Mouse (Mus musculus) CH12.LX (cell line): ENCODE data around the gene Dpp3.

ENCODE experiments used
- CHD2 ChIP-seq: IDR thresholded peaks from 2 replicates; pipeline ENCODE4 v1.6.1; 2011; ENCODE audit warnings: low read length, improper control_type of control experiment
- CTCF ChIP-seq, 2 experiments: IDR thresholded peaks in 1 of 2; conservative IDR thresholded peaks in 1 of 2; 2 replicates each; pipeline ENCODE4 v1.5.1; 2011 to 2012; ENCODE audit warnings: low read depth in 2 of 2, low read length in 2 of 2, improper control_type of control experiment in 1 of 2, inconsistent platforms in 1 of 2, mild to moderate bottlenecking in 1 of 2, moderate library complexity in 1 of 2
- EP300 ChIP-seq: IDR thresholded peaks from 2 replicates; pipeline ENCODE4 v1.6.1; 2011; ENCODE audit warnings: low read length, improper control_type of control experiment
- ETS1 ChIP-seq: conservative IDR thresholded peaks from 2 replicates; pipeline ENCODE4 v1.6.1; 2012; ENCODE audit warnings: low read depth, mild to moderate bottlenecking, inconsistent platforms, low read length, improper control_type of control experiment, moderate library complexity
- JUN ChIP-seq: IDR thresholded peaks from 2 replicates; pipeline ENCODE4 v1.6.1; 2011; ENCODE audit warnings: low read depth, mild to moderate bottlenecking, low read length, improper control_type of control experiment, moderate library complexity; ENCODE audit not compliant: insufficient read depth
- MEF2A ChIP-seq: IDR thresholded peaks from 2 replicates; pipeline ENCODE4 v1.6.1; 2014; ENCODE audit warnings: low read depth, mild to moderate bottlenecking, inconsistent platforms, low read length, improper control_type of control experiment, borderline replicate concordance
- MYC ChIP-seq: IDR thresholded peaks from 2 replicates; pipeline ENCODE4 v1.6.1; 2011; ENCODE audit warnings: low read depth, mild to moderate bottlenecking, improper control_type of control experiment, low read length
- NELFE ChIP-seq: IDR thresholded peaks from 2 replicates; pipeline ENCODE4 v1.6.1; 2011; ENCODE audit warnings: low read depth, low read length, improper control_type of control experiment
- POLR2A ChIP-seq: IDR thresholded peaks from 2 replicates; pipeline ENCODE4 v1.6.1; 2011; ENCODE audit warnings: low read depth, mild to moderate bottlenecking, improper control_type of control experiment, low read length
- RCOR1 ChIP-seq: conservative IDR thresholded peaks from 2 replicates; pipeline ENCODE4 v1.6.1; 2012; ENCODE audit warnings: low read depth, mild to moderate bottlenecking, inconsistent platforms, low read length, improper control_type of control experiment
- UBTF ChIP-seq: IDR thresholded peaks from 2 replicates; pipeline ENCODE4 v1.6.1; 2012; ENCODE audit warnings: low read depth, mild to moderate bottlenecking, inconsistent platforms, low read length, improper control_type of control experiment, moderate library complexity
- USF1 ChIP-seq: IDR thresholded peaks from 2 replicates; pipeline ENCODE4 v1.6.1; 2014; ENCODE audit warnings: low read depth, mild to moderate bottlenecking, inconsistent platforms, low read length, improper control_type of control experiment
- ZNF384 ChIP-seq: IDR thresholded peaks from 2 replicates; pipeline ENCODE4 v1.6.1; 2012; ENCODE audit warnings: low read depth, low read length, improper control_type of control experiment, inconsistent platforms

- TF ChIP-seq CHD2: no peak
- no peak for TF ChIP-seq USF1
- TF ChIP-seq POLR2A: no peak
- TF ChIP-seq NELFE: no peak
- TF ChIP-seq EP300: no peak
- no peak for TF ChIP-seq ETS1
- TF ChIP-seq CTCF (conservative IDR thresholded peaks at IDR 0.05 in 1 of 2, IDR thresholded peaks at IDR 0.05 in 1 of 2; ENCODE audit: low read depth in 2 of 2, low read length in 2 of 2): no peak
- TF ChIP-seq JUN: no peak
- no peak for TF ChIP-seq UBTF
- TF ChIP-seq RCOR1: no peak
- TF ChIP-seq ZNF384: no peak
- no peak for TF ChIP-seq MEF2A
- TF ChIP-seq MYC: no peak
Observed at GRCm38 (mm10) chr19:4945540-4945939, 17.5 kb upstream of the Dpp3 start.
